Comparison of ENCODE assay signal across 7 mouse cellular contexts in the genomic region with DNA sequence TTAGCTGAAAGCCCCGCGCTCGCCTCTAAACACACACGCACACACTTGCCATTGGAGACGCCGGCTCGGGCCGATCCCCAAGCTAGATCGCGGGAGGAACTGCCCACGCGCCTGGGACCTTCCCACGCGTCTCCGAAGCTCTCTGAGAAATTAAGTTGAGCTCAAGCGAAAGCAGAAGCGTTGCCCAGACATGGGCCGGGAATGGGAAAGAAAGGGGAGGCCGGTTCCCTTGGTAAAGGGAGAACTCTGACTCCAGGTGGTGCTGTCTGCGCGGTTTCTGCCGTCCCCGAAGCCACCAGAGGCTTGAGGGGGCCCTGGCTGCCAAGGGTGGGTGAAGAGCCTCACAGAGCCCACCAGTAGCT. TPM values are rescaled to one million over a fixed set of nuclear protein-coding genes. Genes with fewer than 3 reads are reported as not detected.
DNase-seq lines count a peak whose midpoint lies in the region; ATAC-seq and TF ChIP-seq lines count a peak whose summit lies in the region.

A gene (minus strand): TSS at position 210 of the 362 bp plus-strand sequence.

- no peaks in the 10 kb centered on the region for H3K36me3 ChIP-seq in embryonic facial prominence, embryonic 12.5 days
- H3K36me3 ChIP-seq in heart, adult 2 months (ENCODE audit: control insufficient read depth, insufficient read depth, low read length) = no peaks in the 10 kb centered on the region
- H3K36me3 ChIP-seq in kidney, adult 2 months (ENCODE audit: control insufficient read depth, insufficient read depth, low read length) = no peaks in the 10 kb centered on the region
- H3K36me3 ChIP-seq in limb, embryonic 12.5 days = peaks cover 5% of the 10 kb centered on the region; the same call in 1 of the 2 replicates
- no peaks in the 10 kb centered on the region for H3K36me3 ChIP-seq in midbrain, embryonic 13.5 days

- peak within 1 kb of the TSS; percentile 73 for H3K4me2 ChIP-seq in embryonic facial prominence, embryonic 12.5 days (replicated peaks)
- H3K4me2 ChIP-seq in limb, embryonic 12.5 days = peak within 1 kb of the TSS; percentile 90
- H3K4me2 ChIP-seq in midbrain, embryonic 13.5 days (replicated peaks) = peak within 1 kb of the TSS; percentile 96

- peak within 1 kb of the TSS; percentile 78 for H3K4me3 ChIP-seq in embryonic facial prominence, embryonic 12.5 days
- H3K4me3 ChIP-seq in heart, adult 2 months = peak within 1 kb of the TSS; percentile 62
- H3K4me3 ChIP-seq in kidney, adult 2 months (ENCODE audit: insufficient read depth, low read depth, low read length) = peak within 1 kb of the TSS; percentile 62
- peak within 1 kb of the TSS; percentile 92 for H3K4me3 ChIP-seq in limb, embryonic 12.5 days (replicated peaks)
- H3K4me3 ChIP-seq in midbrain, embryonic 13.5 days (replicated peaks) = peak within 1 kb of the TSS; percentile 66

- DNase-seq in adrenal gland, postnatal 36 days = peak; percentile 85 to 88
- DNase-seq in heart, adult 2 months = peak in 1 of 2 experiments; percentile 81
- DNase-seq in kidney, adult 2 months = peak; percentile 81
- peak; percentile 28 to 36 for DNase-seq in spleen, postnatal 36 days (ENCODE audit: low spot score in 2 of 2)

- no peaks in the 10 kb centered on the region for H3K27me3 ChIP-seq in embryonic facial prominence, embryonic 12.5 days
- no peaks in the 10 kb centered on the region for H3K27me3 ChIP-seq in heart, adult 2 months (ENCODE audit: control insufficient read depth, insufficient read depth, low read length)
- H3K27me3 ChIP-seq in kidney, adult 2 months (replicated peaks; ENCODE audit: control insufficient read depth, insufficient read depth, low read length) = no peaks in the 10 kb centered on the region
- H3K27me3 ChIP-seq in limb, embryonic 12.5 days = no peaks in the 10 kb centered on the region
- H3K27me3 ChIP-seq in midbrain, embryonic 13.5 days = peaks cover 20% of the 10 kb centered on the region

- ATAC-seq in embryonic facial prominence, embryonic 12.5 days (ENCODE audit: insufficient number of reproducible peaks, insufficient read depth, low FRiP score, low TSS enrichment) = peak; percentile 59; the same call in 1 of the 2 replicates
- peak; percentile 53; the same call in 1 of the 2 replicates for ATAC-seq in limb, embryonic 12.5 days (ENCODE audit: insufficient number of reproducible peaks, insufficient read depth, low FRiP score, low TSS enrichment, low read depth)
- peak; percentile 65 for ATAC-seq in midbrain, embryonic 13.5 days

- H3K9me3 ChIP-seq in embryonic facial prominence, embryonic 12.5 days = no peaks in the 10 kb centered on the region
- H3K9me3 ChIP-seq in limb, embryonic 12.5 days = 0 out of 2 replicates have a peak, but pooled peaks cover 4% of the 10 kb centered on the region
- no peaks in the 10 kb centered on the region for H3K9me3 ChIP-seq in midbrain, embryonic 13.5 days

- intact Hi-C loops in heart, adult 2 months (cut with DNase I) = loop anchor here (1.0 to 5.0 kb wide), 5 partner anchors 47 to 409 kb away; no protein-coding TSS in a partner anchor

- TF ChIP-seq CTCF in heart, adult 2 months (IDR thresholded peaks at IDR 0.05) = peak; percentile 90
- TF ChIP-seq CTCF in kidney, adult 2 months (conservative IDR thresholded peaks at IDR 0.05; ENCODE audit: insufficient read depth, insufficient read length, low read depth, low read length) = peak; percentile 73

- H3K27ac ChIP-seq in embryonic facial prominence, embryonic 12.5 days = peak within 1 kb of the TSS; percentile 99
- H3K27ac ChIP-seq in heart, adult 2 months = peak within 1 kb of the TSS; percentile 78
- 0 out of 2 replicates have a peak within 1 kb of the TSS, but pooled peaks have one; percentile 11 for H3K27ac ChIP-seq in kidney, adult 2 months (ENCODE audit: insufficient read depth, low read depth, low read length)
- H3K27ac ChIP-seq in limb, embryonic 12.5 days = peak within 1 kb of the TSS; percentile 99
- peak within 1 kb of the TSS; percentile 90 for H3K27ac ChIP-seq in midbrain, embryonic 13.5 days

- no peaks in the 10 kb centered on the region for H3K79me2 ChIP-seq in heart, adult 2 months (replicated peaks; ENCODE audit: control insufficient read depth, insufficient read depth, low read length)

- TF ChIP-seq POLR2A in heart, adult 2 months (IDR thresholded peaks at IDR 0.05; ENCODE audit: insufficient read depth, low read depth, low read length) = no peak
- no peak for TF ChIP-seq POLR2A in kidney, adult 2 months (IDR thresholded peaks at IDR 0.05; ENCODE audit: low read depth, low read length)

- peaks cover 60% of the 10 kb centered on the region for H3K4me1 ChIP-seq in embryonic facial prominence, embryonic 12.5 days
- H3K4me1 ChIP-seq in heart, adult 2 months (ENCODE audit: control insufficient read depth, insufficient read depth, low read length) = peaks cover 7% of the 10 kb centered on the region
- H3K4me1 ChIP-seq in kidney, adult 2 months (ENCODE audit: control insufficient read depth, insufficient read depth, low read length) = peaks cover 5% of the 10 kb centered on the region
- peaks cover 73% of the 10 kb centered on the region for H3K4me1 ChIP-seq in limb, embryonic 12.5 days (replicated peaks)
- peaks cover 42% of the 10 kb centered on the region for H3K4me1 ChIP-seq in midbrain, embryonic 13.5 days (replicated peaks)

- under 1% methylated on average over 23 of the region's 23 CpGs for WGBS in embryonic facial prominence, embryonic 12.5 days
- 0% methylated on average over 23 of the region's 23 CpGs for WGBS in heart, adult 2 months
- WGBS in kidney, adult 2 months = under 1% methylated on average over 23 of the region's 23 CpGs
- WGBS in limb, embryonic 12.5 days = under 1% methylated on average over 23 of the region's 23 CpGs
- WGBS in midbrain, embryonic 13.5 days = under 1% methylated on average over 23 of the region's 23 CpGs

- peak; percentile 89 for TF ChIP-seq EP300 in heart, adult 2 months (IDR thresholded peaks at IDR 0.05; ENCODE audit: insufficient read depth, low read depth, low read length)

- peak within 1 kb of the TSS; percentile 98 for H3K9ac ChIP-seq in embryonic facial prominence, embryonic 12.5 days
- peak within 1 kb of the TSS; percentile 90 for H3K9ac ChIP-seq in heart, adult 2 months (ENCODE audit: low read depth, low read length)
- H3K9ac ChIP-seq in limb, embryonic 12.5 days (replicated peaks) = peak within 1 kb of the TSS; percentile 99
- H3K9ac ChIP-seq in midbrain, embryonic 13.5 days (replicated peaks) = peak within 1 kb of the TSS; percentile 84

RNA-seq across cellular contexts. Expression of the gene that starts here (rescaled TPM):
- 100 to 1,000 TPM in 1 of 2 experiments, 10 to 100 TPM in 1; 51.6 to 117 TPM for total RNA-seq in adrenal gland, postnatal 36 days (2021)
- polyA plus RNA-seq in embryonic facial prominence, embryonic 12.5 days (2016; fragmentation: Nextera tagmentation; extraction: Ambion mirVana) = 229 and 238 TPM in 2 replicates
- total RNA-seq in heart, adult 2 months (2021) = 10 to 100 TPM; 38.5 to 43.9 TPM
- 51.0 and 75.1 TPM in 2 replicates for polyA plus RNA-seq in heart, adult 2 months (2012; rRNA removed)
- polyA plus RNA-seq in kidney, adult 2 months (2012; rRNA removed) = 18.6 and 23.8 TPM in 2 replicates
- polyA plus RNA-seq in limb, embryonic 12.5 days (2016; fragmentation: Nextera tagmentation; extraction: Ambion mirVana) = 176 and 187 TPM in 2 replicates
- 60.7 and 73.4 TPM in 2 replicates for polyA plus RNA-seq in midbrain, embryonic 13.5 days (2015; fragmentation: Nextera tagmentation; extraction: Ambion mirVana)

Comparison
In these comparisons a context has a peak if more than half of its experiments do, and no peak if none do; other contexts are left out.
1. H3K27ac ChIP-seq: peak in every context shown above with its lines; median percentile 99 in embryonic facial prominence, embryonic 12.5 days; 99 in limb, embryonic 12.5 days; 90 in midbrain, embryonic 13.5 days; 78 in heart, adult 2 months; 11 in kidney, adult 2 months.